Mouse (Mus musculus) stomach, postnatal 0 days (tissue): Measurements from ENCODE around the gene Pdxdc1.

Experiments used
- CTCF ChIP-seq: IDR thresholded peaks from 2 replicates; pipeline ENCODE4 v1.5.1; 2016; ENCODE audit warnings: antibody characterized with exemption, low read depth, mild to moderate bottlenecking, moderate library complexity
- EP300 ChIP-seq: optimal IDR thresholded peaks from 2 replicates; pipeline ENCODE3; 2016; ENCODE audit warnings: antibody characterized with exemption

DNA sequence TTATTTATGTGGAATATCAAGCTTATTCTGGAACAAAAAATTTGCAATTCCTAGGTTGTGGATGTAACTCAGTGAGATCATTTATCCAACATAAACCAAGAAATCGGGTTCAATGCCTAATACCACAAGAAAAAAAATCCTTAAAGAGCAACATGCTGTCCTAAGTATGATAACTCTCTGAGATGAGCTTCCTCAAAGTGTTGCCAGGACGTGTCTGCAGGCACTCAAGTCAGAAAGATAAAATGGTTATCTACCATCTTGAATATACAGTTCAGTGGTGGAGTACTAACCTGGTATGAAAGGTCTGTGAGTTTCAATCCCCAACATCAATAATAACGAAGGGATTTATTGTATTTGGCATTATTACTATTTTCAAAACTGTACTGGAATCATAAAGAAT, 6.6 kb downstream of the Pdxdc1 start:
- TF ChIP-seq CTCF (no peak), EP300 (no peak)
